ENCODE assay signal across 8 mouse cellular contexts in the genomic region with DNA sequence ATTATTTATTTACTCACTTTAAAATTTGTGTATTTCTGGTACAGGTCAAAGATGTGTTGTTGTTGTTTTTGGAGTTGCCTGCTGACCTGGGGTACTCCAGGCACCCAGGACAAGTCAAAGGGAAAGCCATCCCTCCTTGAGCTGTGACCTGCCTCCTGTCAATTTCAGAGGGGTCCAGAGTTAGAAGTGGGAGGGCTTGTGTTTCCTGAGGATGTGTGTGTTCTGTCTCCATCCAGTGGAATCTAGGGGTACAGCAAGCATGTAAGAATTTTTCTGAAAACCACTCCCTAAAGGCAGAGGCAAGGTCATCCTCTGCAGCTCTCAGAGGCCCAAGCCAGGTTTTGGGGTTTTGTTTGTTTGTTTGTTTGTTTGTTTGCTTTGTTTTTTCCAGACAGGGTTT. TPM values are rescaled to one million over a fixed set of nuclear protein-coding genes. Genes with fewer than 3 reads are reported as not detected.
DNase-seq lines count a peak whose midpoint lies in the region; ATAC-seq and TF ChIP-seq lines count a peak whose summit lies in the region.

No protein-coding gene starts in this region.

- H3K4me1 ChIP-seq in heart, embryonic 13.5 days: peaks cover 10% of the 10 kb centered on the region; the same call in 1 of the 2 replicates
- no peaks in the 10 kb centered on the region; the same call in 1 of the 2 replicates for H3K4me1 ChIP-seq in testis, adult 2 months (ENCODE audit: control insufficient read depth, insufficient read depth, low read length)
- no peaks in the 10 kb centered on the region for H3K4me1 ChIP-seq in neural tube, embryonic 15.5 days

- ATAC-seq in heart, embryonic 13.5 days (ENCODE audit: extremely low read depth, insufficient number of reproducible peaks, low FRiP score, low TSS enrichment): peak; percentile 31; the same call in 1 of the 2 replicates
- ATAC-seq in neural tube, embryonic 15.5 days (ENCODE audit: low FRiP score): peak; percentile 29
- ATAC-seq in cerebellum, adult (ENCODE audit: insufficient number of reproducible peaks, low FRiP score, low TSS enrichment): no peak

- H3K9ac ChIP-seq in heart, embryonic 13.5 days: 0 out of 2 replicates have a peak overlapping the region, but pooled peaks have one; percentile 8
- H3K9ac ChIP-seq in neural tube, embryonic 15.5 days (replicated peaks): no peak overlapping the region

- intact Hi-C loops in heart, postnatal 36 days (cut with DNase I): no loop called here

- H3K27ac ChIP-seq in heart, embryonic 13.5 days (replicated peaks): no peak overlapping the region
- H3K27ac ChIP-seq in testis, adult 2 months (ENCODE audit: control insufficient read depth, insufficient read depth, low read depth, low read length): no peak overlapping the region
- H3K27ac ChIP-seq in neural tube, embryonic 15.5 days (replicated peaks): no peak overlapping the region

- no peaks in the 10 kb centered on the region for H3K27me3 ChIP-seq in heart, embryonic 13.5 days (replicated peaks)
- no peaks in the 10 kb centered on the region for H3K27me3 ChIP-seq in testis, adult 2 months (ENCODE audit: control insufficient read depth, insufficient read depth, low read length)
- no peaks in the 10 kb centered on the region for H3K27me3 ChIP-seq in neural tube, embryonic 15.5 days (replicated peaks)

- no peak for TF ChIP-seq CTCF in testis, adult 2 months (IDR thresholded peaks at IDR 0.05; ENCODE audit: control insufficient read depth, insufficient read depth, insufficient replicate concordance, low read depth, low read length)

- H3K9me3 ChIP-seq in heart, embryonic 13.5 days: no peaks in the 10 kb centered on the region
- H3K9me3 ChIP-seq in neural tube, embryonic 15.5 days (replicated peaks): no peaks in the 10 kb centered on the region

- no peak overlapping the region for H3K4me3 ChIP-seq in heart, embryonic 13.5 days
- peak overlapping the region; percentile 82 for H3K4me3 ChIP-seq in testis, adult 2 months (ENCODE audit: control insufficient read depth, low read depth, low read length)
- no peak overlapping the region for H3K4me3 ChIP-seq in neural tube, embryonic 15.5 days (replicated peaks)

- no peak for DNase-seq in heart, postnatal 36 days
- DNase-seq in testis, postnatal 10 days (ENCODE audit: low spot score): no peak
- peak; percentile 71 for DNase-seq in forelimb bud, embryonic 11.5 days (ENCODE audit: low read depth, low spot score)
- no peak for DNase-seq in left cerebral cortex, adult 11 months (ENCODE audit: low spot score)

- no peak overlapping the region for H3K4me2 ChIP-seq in heart, embryonic 13.5 days
- no peak overlapping the region for H3K4me2 ChIP-seq in neural tube, embryonic 15.5 days

- no peak for TF ChIP-seq POLR2A in testis, adult 2 months (IDR thresholded peaks at IDR 0.05; ENCODE audit: control insufficient read depth, low read depth, low read length)

- peaks cover 38% of the 10 kb centered on the region for H3K36me3 ChIP-seq in heart, embryonic 13.5 days
- peaks cover 3% of the 10 kb centered on the region for H3K36me3 ChIP-seq in testis, adult 2 months (ENCODE audit: control insufficient read depth, insufficient read depth, low read length)
- peaks cover 30% of the 10 kb centered on the region for H3K36me3 ChIP-seq in neural tube, embryonic 15.5 days

RNA-seq across cellular contexts. Expression of gene Ppif, which starts 8.0 kb away (rescaled TPM):
- 93.7 and 99.8 TPM in 2 replicates for polyA plus RNA-seq in heart, embryonic 13.5 days (2015; fragmentation: Nextera tagmentation; extraction: Ambion mirVana)
- 100 to 1,000 TPM; 294 to 308 TPM for total RNA-seq in heart, postnatal 36 days (2021)
- 11.6 and 12.5 TPM in 2 replicates for polyA plus RNA-seq in testis, adult 2 months (2012; rRNA removed)
- 38.0 and 42.9 TPM in 2 replicates for polyA plus RNA-seq in neural tube, embryonic 15.5 days (2015; fragmentation: Nextera tagmentation; extraction: Ambion mirVana)
